Mouse (Mus musculus): Measurements from ENCODE around the gene Carmil1. TPM values are rescaled to one million over a fixed set of nuclear protein-coding genes. Genes with fewer than 3 reads are reported as not detected.

Carmil1 gene
- polyA plus RNA-seq, 2 experiments: 18.7 to 33.9 TPM

- H3K36me3 ChIP-seq (ENCODE audit: control insufficient read depth, insufficient read depth, low read length): peaks cover 8% of the 10 kb centered on the region; the same call in 1 of the 2 replicates
- H3K27me3 ChIP-seq (ENCODE audit: control insufficient read depth, insufficient read depth, low read length): no peaks in the 10 kb centered on the region
- H3K9me3 ChIP-seq (ENCODE audit: control insufficient read depth, low read length): no peaks in the 10 kb centered on the region
- no peaks in the 10 kb centered on the region for H3K4me1 ChIP-seq (ENCODE audit: control insufficient read depth, insufficient read depth, low read length)
- no peak overlapping the region for H3K4me3 ChIP-seq (replicated peaks; ENCODE audit: low read length)
- DNase-seq (ENCODE audit: low spot score) (no peak), ATAC-seq (ENCODE audit: low FRiP score, low read depth) (no peak)
- H3K9ac ChIP-seq (ENCODE audit: low read depth, low read length, severe bottlenecking): no peak overlapping the region
- TF ChIP-seq POLR2A (IDR thresholded peaks at IDR 0.05; ENCODE audit: borderline replicate concordance, extremely low read depth, insufficient read depth, insufficient read length): no peak
- H3K4me2 ChIP-seq (replicated peaks; ENCODE audit: low read depth, low read length, severe bottlenecking): no peak overlapping the region
- WGBS: 72% methylated on average over 7 of the region's 7 CpGs
- no peak overlapping the region for H3K27ac ChIP-seq (replicated peaks; ENCODE audit: low read depth, low read length)
These were observed 128.0 kb downstream of the Carmil1 start for GRCm38 (mm10) chr13:24152610-24153009.

- Histone ChIP-seq H3K4me2 (replicated peaks; ENCODE audit: low read depth, low read length, severe bottlenecking) (no peak overlapping the region), H3K36me3 (ENCODE audit: control insufficient read depth, insufficient read depth, low read length) (peaks cover 11% of the 10 kb centered on the region; the same call in 1 of the 2 replicates), H3K4me3 (replicated peaks; ENCODE audit: low read length) (no peak overlapping the region), H3K4me1 (ENCODE audit: control insufficient read depth, insufficient read depth, low read length) (no peaks in the 10 kb centered on the region), H3K27me3 (ENCODE audit: control insufficient read depth, insufficient read depth, low read length) (no peaks in the 10 kb centered on the region), H3K9ac (ENCODE audit: low read depth, low read length, severe bottlenecking) (no peak overlapping the region), H3K27ac (replicated peaks; ENCODE audit: low read depth, low read length) (no peak overlapping the region), H3K9me3 (ENCODE audit: control insufficient read depth, low read length) (no peaks in the 10 kb centered on the region)
- TF ChIP-seq POLR2A (IDR thresholded peaks at IDR 0.05; ENCODE audit: borderline replicate concordance, extremely low read depth, insufficient read depth, insufficient read length): no peak
- DNase-seq (ENCODE audit: low spot score) (no peak), ATAC-seq (ENCODE audit: low FRiP score, low read depth) (no peak)
- 74% methylated on average over 6 of the region's 6 CpGs for WGBS
These were observed 129.3 kb downstream of the Carmil1 start for GRCm38 (mm10) chr13:24151335-24151734.

DNA sequence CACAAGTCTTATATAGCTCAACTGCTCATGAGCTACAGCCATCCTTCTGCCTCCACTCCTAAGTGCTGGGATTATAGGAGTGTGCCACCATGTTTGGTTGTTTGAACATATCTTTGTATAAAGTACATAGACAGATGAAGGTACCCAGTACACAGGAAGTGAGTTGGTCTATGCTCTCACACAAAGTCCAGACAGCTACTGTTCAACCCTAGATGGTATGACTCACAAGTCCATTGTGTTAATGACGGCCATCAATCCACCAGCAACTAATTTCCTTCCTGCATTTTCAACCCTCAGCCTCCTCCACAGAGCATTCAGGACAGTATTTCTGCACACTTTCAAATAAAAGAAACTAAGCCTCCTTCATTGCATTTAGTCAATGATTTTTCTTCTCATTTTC lies 132.0 kb downstream of the Carmil1 start:
- H3K4me3 ChIP-seq (replicated peaks; ENCODE audit: low read length): no peak overlapping the region
- H3K9me3 ChIP-seq (ENCODE audit: control insufficient read depth, low read length): no peaks in the 10 kb centered on the region
- 85% methylated on average over 1 of the region's 1 CpGs for whole genome bisulfite sequencing
- ATAC-seq (ENCODE audit: low FRiP score, low read depth): no peak
- H3K9ac ChIP-seq (ENCODE audit: low read depth, low read length, severe bottlenecking): no peak overlapping the region
- no peak overlapping the region for H3K27ac ChIP-seq (replicated peaks; ENCODE audit: low read depth, low read length)
- H3K27me3 ChIP-seq (ENCODE audit: control insufficient read depth, insufficient read depth, low read length): no peaks in the 10 kb centered on the region
- TF ChIP-seq POLR2A (IDR thresholded peaks at IDR 0.05; ENCODE audit: borderline replicate concordance, extremely low read depth, insufficient read depth, insufficient read length): no peak
- H3K4me1 ChIP-seq (ENCODE audit: control insufficient read depth, insufficient read depth, low read length): no peaks in the 10 kb centered on the region; the same call in 1 of the 2 replicates
- DNase-seq (ENCODE audit: low spot score): no peak
- H3K36me3 ChIP-seq (ENCODE audit: control insufficient read depth, insufficient read depth, low read length): peaks cover 7% of the 10 kb centered on the region; the same call in 1 of the 2 replicates
- no peak overlapping the region for H3K4me2 ChIP-seq (replicated peaks; ENCODE audit: low read depth, low read length, severe bottlenecking)

DNA sequence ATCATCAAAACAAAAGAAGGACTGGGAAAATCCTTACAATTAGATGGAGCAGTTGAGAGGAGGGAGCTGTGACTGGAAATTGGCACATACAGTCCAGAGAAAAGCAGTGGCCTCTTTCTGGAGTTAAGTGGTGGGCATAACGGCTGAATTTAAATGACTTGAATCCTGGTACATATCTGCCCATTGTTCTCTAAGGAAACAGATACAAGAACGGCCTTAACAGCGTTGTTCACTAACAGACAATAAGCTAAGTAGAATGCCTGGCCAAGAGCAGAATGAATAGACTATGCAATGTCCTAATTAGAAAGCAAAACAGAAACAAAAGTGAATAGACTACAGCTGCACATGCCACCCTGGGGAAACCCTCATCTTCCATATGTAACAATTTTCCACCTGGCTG lies 133.6 kb downstream of the Carmil1 start:
- Histone ChIP-seq H3K27me3 (ENCODE audit: control insufficient read depth, insufficient read depth, low read length) (no peaks in the 10 kb centered on the region), H3K36me3 (ENCODE audit: control insufficient read depth, insufficient read depth, low read length) (peaks cover 7% of the 10 kb centered on the region; the same call in 1 of the 2 replicates), H3K4me3 (replicated peaks; ENCODE audit: low read length) (no peak overlapping the region), H3K9me3 (ENCODE audit: control insufficient read depth, low read length) (no peaks in the 10 kb centered on the region), H3K27ac (replicated peaks; ENCODE audit: low read depth, low read length) (no peak overlapping the region), H3K4me1 (ENCODE audit: control insufficient read depth, insufficient read depth, low read length) (no peaks in the 10 kb centered on the region; the same call in 1 of the 2 replicates), H3K4me2 (replicated peaks; ENCODE audit: low read depth, low read length, severe bottlenecking) (no peak overlapping the region), H3K9ac (ENCODE audit: low read depth, low read length, severe bottlenecking) (no peak overlapping the region)
- no peak for TF ChIP-seq POLR2A (IDR thresholded peaks at IDR 0.05; ENCODE audit: borderline replicate concordance, extremely low read depth, insufficient read depth, insufficient read length)
- ATAC-seq (ENCODE audit: low FRiP score, low read depth): no peak
- 95% methylated on average over 3 of the region's 3 CpGs for WGBS
- DNase-seq (ENCODE audit: low spot score): no peak

GRCm38 (mm10) chr13:24146541-24146940 lies 134.1 kb downstream of the Carmil1 start:
- H3K36me3 ChIP-seq (ENCODE audit: control insufficient read depth, insufficient read depth, low read length): peaks cover 7% of the 10 kb centered on the region; the same call in 1 of the 2 replicates
- no peak for ATAC-seq (ENCODE audit: low FRiP score, low read depth)
- no peak overlapping the region for H3K27ac ChIP-seq (replicated peaks; ENCODE audit: low read depth, low read length)
- H3K9ac ChIP-seq (ENCODE audit: low read depth, low read length, severe bottlenecking): no peak overlapping the region
- no peak overlapping the region for H3K4me2 ChIP-seq (replicated peaks; ENCODE audit: low read depth, low read length, severe bottlenecking)
- no peaks in the 10 kb centered on the region for H3K9me3 ChIP-seq (ENCODE audit: control insufficient read depth, low read length)
- no peak for TF ChIP-seq POLR2A (IDR thresholded peaks at IDR 0.05; ENCODE audit: borderline replicate concordance, extremely low read depth, insufficient read depth, insufficient read length)
- no peak for DNase-seq (ENCODE audit: low spot score)
- H3K4me3 ChIP-seq (replicated peaks; ENCODE audit: low read length): no peak overlapping the region
- 92% methylated on average over 5 of the region's 5 CpGs for WGBS
- H3K4me1 ChIP-seq (ENCODE audit: control insufficient read depth, insufficient read depth, low read length): no peaks in the 10 kb centered on the region; the same call in 1 of the 2 replicates
- H3K27me3 ChIP-seq (ENCODE audit: control insufficient read depth, insufficient read depth, low read length): no peaks in the 10 kb centered on the region
